17 mouse cellular contexts compared by ENCODE assay signal in genomic region chr5:88616988-88617387, GRCm38 (mm10).
"Had no signal": no experiment of that assay in that cellular context is flagged by ENCODE, and none has a peak within 500 bp of the region (broad histone marks: within the 10 kb centered on the region; RNA-seq: fewer than 3 reads in every experiment).

No protein-coding gene starts in this region.

- DNase-seq: liver, embryonic 13.5 days; liver, postnatal 0 days; right cerebral cortex, postnatal 14 days; thymus, adult 2 months; thymus, postnatal 25 days; thymus, postnatal 4 days had no signal

- H3K9me3 ChIP-seq: liver, embryonic 13.5 days; liver, embryonic 15.5 days; lung, embryonic 15.5 days; megakaryocyte, embryonic 14.5 days; midbrain, embryonic 13.5 days; midbrain, embryonic 15.5 days; neural tube, embryonic 12.5 days; stomach, embryonic 15.5 days had no signal

- H3K9ac ChIP-seq: liver, embryonic 13.5 days; liver, embryonic 15.5 days; liver, postnatal 0 days; lung, embryonic 15.5 days; midbrain, embryonic 13.5 days; midbrain, embryonic 15.5 days; neural tube, embryonic 12.5 days; stomach, embryonic 15.5 days had no signal

- H3K27me3 ChIP-seq: liver, embryonic 13.5 days; liver, embryonic 15.5 days; lung, embryonic 15.5 days; megakaryocyte, embryonic 14.5 days; midbrain, embryonic 13.5 days; midbrain, embryonic 15.5 days; neural tube, embryonic 12.5 days; stomach, embryonic 15.5 days had no signal

- H3K4me1 ChIP-seq: liver, embryonic 13.5 days; liver, embryonic 15.5 days; lung, embryonic 15.5 days; midbrain, embryonic 13.5 days; midbrain, embryonic 15.5 days; neural tube, embryonic 12.5 days; stomach, embryonic 15.5 days had no signal

- H3K27ac ChIP-seq: liver, embryonic 13.5 days; liver, embryonic 15.5 days; lung, embryonic 15.5 days; macrophage; midbrain, embryonic 13.5 days; midbrain, embryonic 15.5 days; neural tube, embryonic 12.5 days; stomach, embryonic 15.5 days; stomach, postnatal 0 days had no signal

- H3K4me2 ChIP-seq: liver, embryonic 11.5 days; liver, embryonic 13.5 days; liver, embryonic 15.5 days; lung, embryonic 15.5 days; midbrain, embryonic 11.5 days; midbrain, embryonic 13.5 days; midbrain, embryonic 15.5 days; neural tube, embryonic 12.5 days; stomach, embryonic 15.5 days had no signal

- ATAC-seq: liver, postnatal 0 days; midbrain, embryonic 13.5 days; midbrain, embryonic 15.5 days had no signal

- H3K4me3 ChIP-seq: liver, embryonic 13.5 days; liver, embryonic 15.5 days; lung, embryonic 15.5 days; megakaryocyte, embryonic 14.5 days; midbrain, embryonic 13.5 days; midbrain, embryonic 15.5 days; neural tube, embryonic 12.5 days; stomach, embryonic 15.5 days had no signal
